Mouse (Mus musculus) embryonic facial prominence, embryonic 13.5 days (tissue): ENCODE measurements around the gene Ppp4r4. TPM values are rescaled to one million over a fixed set of nuclear protein-coding genes. Genes with fewer than 3 reads are reported as not detected.
A peak's percentile ranks its signal among the peaks of the same experiment; 100 is the strongest.
"Not testable (repeated sequence)": the region's sequence is repeated elsewhere in the genome, so short reads cannot be mapped to it uniquely, and the experiment has no call there.

Experiments used
- ATAC-seq: fragments of 200-750 bp; cut with Nextera tagmentation; 2 replicates; pipeline ENCODE4 v1.8.0; 2017; ENCODE audit warnings: low read depth; ENCODE audit not compliant: insufficient number of reproducible peaks, insufficient read depth, low FRiP score, low TSS enrichment
- H3K27ac ChIP-seq: fragments of 300-500 bp; sonication (generic); 2 replicates; pipeline ENCODE4 v1.5.1; 2015; ENCODE audit warnings: moderate library complexity, mild to moderate bottlenecking, inconsistent platforms
- H3K27me3 ChIP-seq: fragments of 300-500 bp; sonication (generic); 2 replicates; pipeline ENCODE4 v1.6.1; 2015; ENCODE audit warnings: mild to moderate bottlenecking, inconsistent platforms
- H3K36me3 ChIP-seq: fragments of 300-500 bp; sonication (generic); 2 replicates; pipeline ENCODE4 v1.6.1; 2015; ENCODE audit warnings: mild to moderate bottlenecking, inconsistent platforms
- H3K4me1 ChIP-seq: fragments of 300-500 bp; sonication (generic); 2 replicates; pipeline ENCODE4 v1.6.1; 2015; ENCODE audit warnings: inconsistent platforms
- H3K4me2 ChIP-seq: fragments of 300-500 bp; sonication (generic); 2 replicates; pipeline ENCODE4 v1.6.1; 2015; ENCODE audit warnings: moderate library complexity, mild to moderate bottlenecking, inconsistent platforms
- H3K4me3 ChIP-seq: fragments of 300-500 bp; sonication (generic); 2 replicates; pipeline ENCODE4 v1.5.1; 2015; ENCODE audit warnings: mild to moderate bottlenecking, inconsistent platforms
- H3K9ac ChIP-seq: fragments of 300-500 bp; sonication (generic); 2 replicates; pipeline ENCODE4 v1.6.1; 2015; ENCODE audit warnings: mild to moderate bottlenecking, inconsistent platforms
- H3K9me3 ChIP-seq: fragments of 300-500 bp; sonication (generic); 2 replicates; pipeline ENCODE4 v1.6.1; 2016; ENCODE audit warnings: inconsistent platforms
- WGBS: fragments of 180-500 bp; shearing (Covaris S2); methylation state at CpG from one replicate; pipeline ENCODE4 v1.1.7; 2015; ENCODE audit warnings: mixed read lengths; 5-methylcytosine and 5-hydroxymethylcytosine counted together
- polyA plus RNA-seq: library from polyadenylated mRNA; unstranded; fragments of >200 nt; fragmentation: Nextera tagmentation; extraction: Ambion mirVana; gene quantifications from 2 replicates; pipeline ENCODE4 v1.2.1, GENCODE M21; 2015

Gene Ppp4r4
- polyA plus RNA-seq = 2.8 and 2.9 TPM in 2 replicates

DNA sequence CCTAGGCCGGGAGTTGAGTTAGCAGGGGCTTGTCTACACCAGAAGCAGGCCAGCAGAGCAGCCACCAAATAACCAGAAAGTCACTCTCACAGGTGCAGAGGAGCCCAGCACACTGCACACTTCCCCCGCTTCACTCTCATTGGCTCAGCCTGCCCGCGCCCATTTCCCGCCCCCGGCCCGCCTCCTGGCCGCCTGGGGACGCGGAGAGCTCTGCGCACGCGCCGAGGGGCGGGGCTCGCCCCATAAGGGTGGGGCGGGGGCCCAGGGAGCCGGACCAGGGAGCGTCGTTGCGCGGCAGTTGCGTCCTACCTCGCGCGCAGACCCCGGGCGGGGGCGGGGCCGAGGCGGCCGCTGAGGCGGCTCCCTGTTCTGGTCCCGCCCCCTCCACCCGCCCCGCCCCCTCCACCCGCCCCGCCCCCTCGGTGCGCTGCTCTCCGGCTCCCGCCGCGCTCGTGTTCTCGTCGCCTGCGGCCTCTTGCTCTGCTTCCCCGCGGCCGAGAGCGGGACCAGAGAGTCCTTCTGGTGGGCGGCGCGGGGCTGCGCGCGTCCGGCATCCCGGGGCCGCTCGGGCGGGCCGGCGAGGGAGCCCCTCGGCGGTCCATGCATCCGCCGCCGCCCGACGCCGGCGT, at the start of gene Ppp4r4:
TSS of gene Ppp4r4 (plus strand) at position 264 of the 629 bp plus-strand sequence.
- Histone ChIP-seq H3K36me3 (no peaks in the 10 kb centered on the region), H3K27me3 (peaks cover 16% of the 10 kb centered on the region), H3K27ac (no peak within 1 kb of the TSS), H3K9me3 (no peaks in the 10 kb centered on the region), H3K9ac (peak within 1 kb of the TSS; percentile 82), H3K4me3 (peak within 1 kb of the TSS; percentile 71), H3K4me2 (peak within 1 kb of the TSS; percentile 92), H3K4me1 (peaks cover 6% of the 10 kb centered on the region; the same call in 1 of the 2 replicates)
- peak; percentile 97 for ATAC-seq
- WGBS = under 1% methylated on average over 69 of the region's 74 CpGs

DNA sequence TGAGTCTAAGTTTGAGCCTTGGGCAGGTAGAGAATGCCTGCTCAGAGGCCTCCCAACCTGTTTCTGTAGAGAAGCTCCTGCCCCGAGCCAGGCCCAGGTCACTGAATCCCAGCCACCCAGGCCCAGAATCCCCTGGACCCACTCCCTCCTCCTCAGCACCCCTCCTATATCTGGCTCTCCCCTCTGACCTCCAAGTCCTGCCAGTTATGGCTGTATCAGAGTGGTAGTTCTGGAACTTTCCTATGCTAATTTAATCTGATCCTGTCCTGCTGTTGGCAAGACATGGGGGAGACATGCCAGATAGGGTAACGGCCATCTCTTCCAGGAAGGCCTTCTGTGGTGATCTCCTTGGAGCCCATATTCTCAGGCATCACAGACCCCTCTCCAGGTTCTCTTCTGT, 49.3 kb upstream of the Ppp4r4 start:
- no peak overlapping the region for H3K9ac ChIP-seq
- 75% methylated on average over 2 of the region's 2 CpGs for WGBS
- H3K27ac ChIP-seq = no peak overlapping the region
- no peaks in the 10 kb centered on the region for H3K36me3 ChIP-seq
- no peak for ATAC-seq
- H3K4me3 ChIP-seq = no peak overlapping the region
- H3K4me2 ChIP-seq = no peak overlapping the region
- H3K9me3 ChIP-seq = no peaks in the 10 kb centered on the region
- H3K4me1 ChIP-seq = no peaks in the 10 kb centered on the region
- H3K27me3 ChIP-seq = no peaks in the 10 kb centered on the region

DNA sequence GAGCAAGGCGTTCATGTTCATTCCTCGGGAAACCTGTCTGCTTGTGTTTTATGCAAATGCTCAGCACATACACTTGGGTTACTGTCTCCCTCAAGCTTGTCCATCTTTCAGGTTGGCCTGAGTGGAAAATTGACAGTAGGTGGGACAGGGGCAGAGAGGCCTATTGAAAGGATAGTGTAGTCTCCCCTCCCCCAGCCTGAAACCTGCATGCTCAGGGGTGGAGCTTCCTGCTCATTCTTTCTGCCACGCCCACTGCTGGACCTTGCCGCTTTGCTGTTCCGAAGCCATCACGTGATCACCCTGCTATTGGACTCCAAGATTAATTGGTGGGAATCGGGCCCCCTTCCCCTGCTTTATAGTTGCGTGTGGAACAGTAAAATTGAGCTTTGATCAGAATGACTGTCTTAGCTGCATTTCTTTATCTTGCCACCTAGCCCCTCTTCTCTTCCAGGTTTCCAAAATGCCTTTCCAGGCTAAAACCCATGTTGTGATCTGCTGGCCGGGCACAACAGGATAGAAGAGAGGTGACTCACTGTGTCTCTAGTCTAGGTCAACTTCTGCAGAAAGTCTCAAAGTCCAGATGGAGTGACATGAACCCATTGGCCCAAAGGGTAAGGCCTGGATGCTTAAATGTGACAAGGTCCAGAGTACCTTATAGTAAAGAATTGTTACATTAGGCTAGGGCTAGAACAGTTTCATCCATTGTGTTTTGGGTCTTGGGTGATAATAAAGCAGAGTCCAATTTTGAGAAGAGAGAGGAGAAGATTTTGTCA, 47.7 kb upstream of the Ppp4r4 start:
- ATAC-seq, H3K4me2 ChIP-seq, H3K27ac ChIP-seq, H3K9me3 ChIP-seq, H3K27me3 ChIP-seq, H3K4me3 ChIP-seq, H3K9ac ChIP-seq, H3K36me3 ChIP-seq, H3K4me1 ChIP-seq: not testable (repeated sequence)
- 63% methylated on average over 9 of the region's 9 CpGs for whole genome bisulfite sequencing

DNA sequence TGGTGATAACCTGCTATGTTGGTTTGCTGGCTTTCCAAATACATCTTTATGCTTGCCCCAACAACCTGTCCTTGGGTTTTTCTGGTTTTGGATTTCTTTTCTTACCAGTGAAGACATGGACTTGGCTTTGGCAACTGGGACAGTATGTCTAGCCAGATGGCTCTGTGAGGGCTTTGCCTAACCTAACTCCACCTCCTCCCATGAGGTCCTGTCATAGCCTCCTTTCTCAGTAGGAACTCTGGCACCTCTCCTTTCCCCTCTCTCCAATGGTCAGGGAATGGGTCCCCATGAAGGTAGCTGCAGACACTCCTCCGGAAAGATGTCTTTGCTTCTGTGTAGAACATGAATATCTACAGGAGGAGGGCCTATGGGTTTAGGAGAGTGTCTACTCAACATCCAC, 45.4 kb upstream of the Ppp4r4 start:
- Histone ChIP-seq H3K4me3 (no peak overlapping the region), H3K9me3 (no peaks in the 10 kb centered on the region), H3K27ac (no peak overlapping the region), H3K27me3 (no peaks in the 10 kb centered on the region), H3K4me2 (no peak overlapping the region), H3K9ac (no peak overlapping the region), H3K36me3 (no peaks in the 10 kb centered on the region), H3K4me1 (0 out of 2 replicates have a peak, but pooled peaks cover 4% of the 10 kb centered on the region)
- 96% methylated on average over 1 of the region's 1 CpGs for WGBS
- no peak for ATAC-seq

DNA sequence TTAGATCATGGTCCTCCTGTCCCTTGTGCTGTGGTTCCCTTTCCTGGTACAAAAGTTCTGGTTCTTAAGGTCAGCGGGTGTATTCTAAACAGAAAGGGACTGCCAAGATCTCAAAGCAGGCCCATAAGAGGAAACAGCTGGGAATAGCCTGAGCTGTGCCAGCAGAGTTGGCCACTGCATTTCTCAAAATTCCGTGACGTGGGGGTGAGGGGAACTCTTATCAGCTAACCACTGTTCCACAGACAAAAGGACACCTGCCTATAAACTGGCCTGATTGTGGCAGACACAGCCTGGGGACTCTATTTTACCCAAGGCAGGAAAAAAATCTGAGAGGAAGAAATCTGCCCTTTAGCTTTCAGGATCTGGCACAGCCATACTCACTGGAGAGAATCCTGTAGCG, 44.8 kb upstream of the Ppp4r4 start:
- 67% methylated on average over 4 of the region's 4 CpGs for WGBS
- no peak for ATAC-seq
- H3K4me2 ChIP-seq = no peak overlapping the region

DNA sequence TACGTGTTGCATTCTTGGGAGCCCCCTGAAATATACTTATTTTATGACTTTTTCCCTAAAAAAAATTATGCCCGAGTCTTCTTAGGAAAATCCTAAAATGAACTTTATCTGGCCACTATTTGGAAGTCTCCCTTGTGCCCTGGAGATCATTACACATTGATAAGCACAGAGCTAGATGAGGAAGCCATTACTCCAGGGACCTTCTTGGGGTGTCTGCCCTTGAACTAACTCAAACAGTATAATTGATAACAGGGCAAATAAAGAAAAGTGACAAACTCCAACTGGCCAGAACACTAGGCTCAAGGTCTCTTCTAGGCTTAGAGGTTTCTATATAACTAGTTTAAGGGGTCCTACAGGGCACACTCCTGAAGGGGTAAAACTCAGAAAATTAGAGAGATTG, 44.3 kb upstream of the Ppp4r4 start:
- Histone ChIP-seq H3K36me3 (no peaks in the 10 kb centered on the region), H3K9me3 (no peaks in the 10 kb centered on the region), H3K27me3 (no peaks in the 10 kb centered on the region), H3K4me1 (0 out of 2 replicates have a peak, but pooled peaks cover 4% of the 10 kb centered on the region), H3K27ac (no peak overlapping the region), H3K4me3 (no peak overlapping the region), H3K9ac (no peak overlapping the region), H3K4me2 (no peak overlapping the region)
- WGBS = 72% methylated on average over 2 of the region's 2 CpGs
- ATAC-seq = no peak

More for the DNA sequence above, 44.8 kb upstream of the Ppp4r4 start:
- Histone ChIP-seq H3K9me3 (no peaks in the 10 kb centered on the region), H3K4me1 (0 out of 2 replicates have a peak, but pooled peaks cover 4% of the 10 kb centered on the region), H3K4me3 (no peak overlapping the region), H3K27ac (no peak overlapping the region), H3K36me3 (no peaks in the 10 kb centered on the region), H3K9ac (no peak overlapping the region), H3K27me3 (no peaks in the 10 kb centered on the region)

DNA sequence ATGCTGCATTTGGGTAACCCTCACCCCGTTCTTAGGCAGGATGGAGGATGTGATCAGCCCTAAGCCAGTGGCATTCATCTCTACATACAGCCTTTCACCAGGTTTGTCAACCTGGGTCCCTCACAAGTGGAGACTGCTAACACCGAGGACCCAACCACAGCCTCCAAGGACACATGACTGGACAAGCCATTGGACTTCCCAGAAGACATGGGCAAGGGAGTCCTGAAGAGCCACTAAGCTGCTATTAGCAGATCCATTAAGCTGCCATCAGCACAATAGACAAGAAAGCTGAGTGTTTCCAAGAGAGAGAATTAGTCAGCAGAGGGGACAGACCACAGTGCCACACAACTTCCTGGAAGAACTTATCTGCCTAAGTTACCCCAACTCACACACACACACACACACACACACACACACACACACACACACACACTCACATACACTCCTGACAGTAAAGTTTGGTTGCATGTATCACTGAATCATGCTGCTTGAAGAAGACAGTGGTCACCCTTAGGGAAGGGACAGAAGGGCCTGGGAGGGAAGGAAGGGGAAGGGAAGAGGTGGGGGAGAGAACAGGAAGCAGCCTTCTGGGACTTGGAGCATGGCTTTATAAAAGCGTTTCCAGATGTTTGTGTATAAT, 40.9 kb upstream of the Ppp4r4 start:
- Histone ChIP-seq H3K9me3 (no peaks in the 10 kb centered on the region), H3K4me3 (no peak overlapping the region), H3K36me3 (no peaks in the 10 kb centered on the region), H3K9ac (no peak overlapping the region), H3K4me1 (0 out of 2 replicates have a peak, but pooled peaks cover 4% of the 10 kb centered on the region), H3K4me2 (no peak overlapping the region), H3K27me3 (no peaks in the 10 kb centered on the region), H3K27ac (no peak overlapping the region)
- WGBS = 62% methylated on average over 3 of the region's 3 CpGs
- ATAC-seq = no peak

DNA sequence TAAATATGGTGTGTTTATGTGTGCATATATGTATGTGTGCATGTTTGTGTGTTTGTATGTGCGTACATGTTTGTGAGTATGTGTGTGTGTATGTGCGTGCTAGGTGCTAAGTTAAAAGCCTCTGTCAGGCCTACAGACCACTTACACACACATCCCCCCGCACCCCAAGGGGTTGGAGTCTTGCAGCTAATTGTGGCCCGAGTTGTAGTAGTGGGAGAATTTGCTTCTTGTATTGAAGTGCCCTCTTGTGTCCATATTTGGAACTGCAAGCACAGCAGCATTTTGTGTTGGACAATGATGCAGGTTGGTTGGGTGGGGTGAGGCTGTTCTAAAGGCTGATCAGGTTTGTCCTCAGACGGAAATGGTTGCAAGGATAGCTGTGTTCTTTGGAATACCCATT, 39.3 kb upstream of the Ppp4r4 start:
- no peak for ATAC-seq
- 0 out of 2 replicates have a peak, but pooled peaks cover 4% of the 10 kb centered on the region for H3K4me1 ChIP-seq
- no peaks in the 10 kb centered on the region for H3K9me3 ChIP-seq
- no peak overlapping the region for H3K27ac ChIP-seq
- no peak overlapping the region for H3K9ac ChIP-seq
- WGBS = 39% methylated on average over 5 of the region's 5 CpGs
- H3K27me3 ChIP-seq = no peaks in the 10 kb centered on the region
- H3K4me3 ChIP-seq = no peak overlapping the region
- no peaks in the 10 kb centered on the region for H3K36me3 ChIP-seq
- H3K4me2 ChIP-seq = no peak overlapping the region

DNA sequence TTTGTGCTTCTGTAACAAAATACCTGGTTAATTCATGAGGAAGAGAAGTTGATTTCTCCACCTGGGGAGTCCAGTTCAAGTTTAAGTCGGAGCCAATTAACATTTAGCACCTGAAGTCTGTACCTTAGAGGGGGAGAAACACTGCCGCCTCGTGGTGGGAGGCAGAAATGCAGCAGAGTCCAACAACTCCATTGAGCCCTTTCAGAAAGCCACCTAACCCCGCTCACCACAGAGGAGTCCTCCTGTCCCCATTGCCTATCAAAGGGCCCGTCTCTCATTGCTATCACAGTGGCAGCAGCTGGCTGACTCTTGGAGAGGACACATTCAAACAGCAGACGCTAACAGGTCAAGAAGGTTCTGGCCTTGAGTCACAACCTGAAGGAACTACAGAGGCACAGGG, 37.6 kb upstream of the Ppp4r4 start:
- no peak overlapping the region for H3K4me2 ChIP-seq
- no peak for ATAC-seq
- H3K9ac ChIP-seq = no peak overlapping the region
- no peaks in the 10 kb centered on the region for H3K27me3 ChIP-seq
- H3K4me1 ChIP-seq = 0 out of 2 replicates have a peak, but pooled peaks cover 4% of the 10 kb centered on the region
- no peak overlapping the region for H3K4me3 ChIP-seq
- 27% methylated on average over 6 of the region's 6 CpGs for WGBS
- no peaks in the 10 kb centered on the region for H3K36me3 ChIP-seq
- no peaks in the 10 kb centered on the region for H3K9me3 ChIP-seq
- no peak overlapping the region for H3K27ac ChIP-seq

DNA sequence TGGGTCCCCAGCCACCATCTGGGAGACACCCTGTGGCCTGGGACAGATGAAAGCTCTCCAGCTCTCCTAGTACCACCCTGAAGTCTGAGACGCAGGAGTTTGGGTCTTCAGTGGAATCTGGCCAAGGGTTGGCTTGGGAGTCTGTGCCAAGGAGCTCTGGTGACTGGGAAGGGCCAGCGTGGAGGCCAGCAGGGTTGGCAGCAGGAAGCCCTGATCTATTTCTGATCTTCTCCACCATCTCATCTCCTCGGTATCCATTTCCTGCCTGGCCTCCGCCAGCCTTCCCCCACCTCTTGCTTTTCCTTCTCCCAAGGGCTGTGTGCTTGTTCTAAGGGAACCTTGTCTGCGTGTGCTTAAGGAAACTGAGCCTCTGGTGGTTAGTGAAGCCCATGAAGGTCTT, 33.3 kb upstream of the Ppp4r4 start:
- 64% methylated on average over 5 of the region's 5 CpGs for WGBS

DNA sequence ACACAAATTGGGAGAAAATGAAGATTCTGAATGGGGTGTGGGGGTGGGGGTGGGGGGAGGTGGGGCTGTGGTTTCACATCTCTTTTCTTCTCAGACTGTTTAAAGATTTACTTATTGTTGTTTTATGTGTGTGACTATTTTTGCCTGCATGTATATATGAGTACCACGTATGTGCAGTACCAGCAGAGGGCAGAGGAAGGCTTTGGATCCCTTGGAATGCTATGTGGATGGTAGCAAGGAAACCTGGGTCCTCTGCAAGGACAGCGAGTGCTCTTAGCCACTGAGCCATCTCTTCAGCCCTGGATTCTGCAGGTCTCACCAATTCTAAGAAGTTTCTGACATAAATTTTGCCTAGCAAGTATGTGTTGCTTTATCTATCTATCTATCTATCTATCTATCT, 32.8 kb upstream of the Ppp4r4 start:
- Histone ChIP-seq H3K27me3 (no peaks in the 10 kb centered on the region), H3K9ac (no peak overlapping the region), H3K27ac (no peak overlapping the region), H3K4me2 (no peak overlapping the region), H3K4me3 (no peak overlapping the region), H3K9me3 (no peaks in the 10 kb centered on the region), H3K36me3 (no peaks in the 10 kb centered on the region), H3K4me1 (no peaks in the 10 kb centered on the region)
- WGBS = 72% methylated on average over 2 of the region's 2 CpGs
- no peak for ATAC-seq

More for the DNA sequence above, 33.3 kb upstream of the Ppp4r4 start:
- Histone ChIP-seq H3K4me1 (no peaks in the 10 kb centered on the region), H3K36me3 (no peaks in the 10 kb centered on the region), H3K4me3 (no peak overlapping the region), H3K4me2 (no peak overlapping the region), H3K9me3 (no peaks in the 10 kb centered on the region), H3K27me3 (no peaks in the 10 kb centered on the region), H3K9ac (no peak overlapping the region), H3K27ac (no peak overlapping the region)
- no peak for ATAC-seq
